Mouse (Mus musculus): Measurements from ENCODE around the gene Ms4a4d. TPM values are rescaled to one million over a fixed set of nuclear protein-coding genes. Genes with fewer than 3 reads are reported as not detected.
"Not testable (repeated sequence)": the region's sequence is repeated elsewhere in the genome, so short reads cannot be mapped to it uniquely, and the experiment has no call there.

Ms4a4d gene
- polyA plus RNA-seq, 1 experiment from 2014 or later = 0.58 TPM

DNA sequence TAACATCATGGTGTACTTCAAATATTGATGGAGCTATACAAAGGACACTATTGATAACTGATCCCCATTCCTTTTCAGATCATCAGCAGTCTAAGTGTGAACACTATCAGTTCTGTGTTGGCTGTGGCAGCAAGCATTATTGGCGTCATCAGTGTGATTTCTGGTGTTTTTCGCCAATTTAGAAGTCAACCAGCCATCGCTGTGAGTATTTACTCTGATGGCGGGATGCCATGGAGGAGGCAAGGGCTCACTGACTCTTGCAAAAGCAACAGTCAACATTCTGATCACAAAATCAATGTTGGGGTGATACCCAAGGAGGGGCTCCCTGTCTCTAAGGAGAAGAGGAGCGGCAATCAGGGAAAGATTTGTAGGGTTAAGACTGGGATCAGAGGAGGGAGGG, 18.1 kb downstream of the Ms4a4d start:
- no peak overlapping the region for H3K4me3 ChIP-seq (replicated peaks; ENCODE audit: low read depth, low read length)
- no peak overlapping the region for H3K9ac ChIP-seq (ENCODE audit: low read depth, low read length)
- WGBS = 90% methylated on average over 5 of the region's 5 CpGs
- H3K4me1 ChIP-seq (replicated peaks; ENCODE audit: insufficient read depth, low read length) = no peaks in the 10 kb centered on the region
- DNase-seq (ENCODE audit: low spot score) (no peak), ATAC-seq (replicated peaks; ENCODE audit: low FRiP score, low read depth) (no peak)
- H3K27me3 ChIP-seq (ENCODE audit: insufficient read depth, low read length) = no peaks in the 10 kb centered on the region
- TF ChIP-seq CTCF (IDR thresholded peaks at IDR 0.05; ENCODE audit: low read depth) = no peak
- no peaks in the 10 kb centered on the region for H3K36me3 ChIP-seq (ENCODE audit: insufficient read depth, low read length)
- H3K9me3 ChIP-seq (replicated peaks; ENCODE audit: low read length) = no peaks in the 10 kb centered on the region
- no peak overlapping the region for H3K4me2 ChIP-seq (ENCODE audit: low read length)
- H3K27ac ChIP-seq = no peak overlapping the region

DNA sequence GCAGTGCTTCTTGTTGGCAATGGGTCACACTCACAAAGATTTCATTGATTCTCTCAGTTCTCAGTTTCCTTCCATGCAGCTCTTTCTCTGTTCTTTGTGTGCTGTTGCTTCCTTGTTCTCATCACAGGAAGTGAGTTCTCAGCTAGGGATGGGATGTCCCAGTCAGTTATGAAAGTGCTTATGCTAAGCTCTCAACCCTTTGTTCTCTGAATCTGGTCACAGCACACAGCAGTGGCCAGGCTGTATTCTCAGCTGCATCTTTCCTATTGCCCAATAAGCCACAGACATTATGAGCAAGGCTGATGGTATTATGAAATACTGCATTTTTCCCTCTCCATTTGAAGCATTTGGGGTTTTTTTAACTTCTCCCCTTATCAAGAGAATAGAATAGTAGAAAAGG, 23.0 kb downstream of the Ms4a4d start:
- not testable (repeated sequence) for ATAC-seq (replicated peaks; ENCODE audit: low FRiP score, low read depth); H3K4me2 ChIP-seq (ENCODE audit: low read length); H3K36me3 ChIP-seq (ENCODE audit: insufficient read depth, low read length); H3K27ac ChIP-seq; H3K9me3 ChIP-seq (replicated peaks; ENCODE audit: low read length); H3K9ac ChIP-seq (ENCODE audit: low read depth, low read length); H3K4me3 ChIP-seq (replicated peaks; ENCODE audit: low read depth, low read length); H3K4me1 ChIP-seq (replicated peaks; ENCODE audit: insufficient read depth, low read length); H3K27me3 ChIP-seq (ENCODE audit: insufficient read depth, low read length); DNase-seq (ENCODE audit: low spot score)

DNA sequence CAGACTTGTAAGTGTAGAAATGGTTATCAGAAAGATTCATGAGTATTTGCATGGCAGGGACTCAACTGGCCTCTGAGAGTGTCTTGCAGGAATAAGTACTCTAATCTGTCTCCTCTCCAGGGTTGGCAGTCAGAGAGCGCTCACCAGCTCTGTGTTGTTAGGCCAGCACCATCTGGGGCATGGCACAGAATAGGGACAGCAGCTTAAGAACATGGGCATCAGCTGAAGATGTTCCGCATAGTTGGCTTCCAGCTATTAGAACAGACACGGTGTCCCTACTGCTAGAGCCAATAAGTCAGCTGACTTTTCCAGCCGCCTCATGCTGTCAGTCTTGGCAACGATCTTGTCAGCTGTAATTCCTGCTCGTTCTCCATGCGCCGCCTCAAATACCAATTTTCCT, 38.4 kb downstream of the Ms4a4d start:
- H3K4me2 ChIP-seq (ENCODE audit: low read length) = no peak overlapping the region
- whole genome bisulfite sequencing = 82% methylated on average over 8 of the region's 8 CpGs
- no peak for DNase-seq (ENCODE audit: low spot score)
- H3K4me3 ChIP-seq (replicated peaks; ENCODE audit: low read depth, low read length) = no peak overlapping the region
- no peak for TF ChIP-seq CTCF (IDR thresholded peaks at IDR 0.05; ENCODE audit: low read depth)
- H3K4me1 ChIP-seq (replicated peaks; ENCODE audit: insufficient read depth, low read length) = no peaks in the 10 kb centered on the region
- no peak overlapping the region for H3K9ac ChIP-seq (ENCODE audit: low read depth, low read length)
- no peaks in the 10 kb centered on the region for H3K36me3 ChIP-seq (ENCODE audit: insufficient read depth, low read length)
- no peak overlapping the region for H3K27ac ChIP-seq
- ATAC-seq (replicated peaks; ENCODE audit: low FRiP score, low read depth) = no peak
- H3K9me3 ChIP-seq (replicated peaks; ENCODE audit: low read length) = no peaks in the 10 kb centered on the region
- H3K27me3 ChIP-seq (ENCODE audit: insufficient read depth, low read length) = no peaks in the 10 kb centered on the region

DNA sequence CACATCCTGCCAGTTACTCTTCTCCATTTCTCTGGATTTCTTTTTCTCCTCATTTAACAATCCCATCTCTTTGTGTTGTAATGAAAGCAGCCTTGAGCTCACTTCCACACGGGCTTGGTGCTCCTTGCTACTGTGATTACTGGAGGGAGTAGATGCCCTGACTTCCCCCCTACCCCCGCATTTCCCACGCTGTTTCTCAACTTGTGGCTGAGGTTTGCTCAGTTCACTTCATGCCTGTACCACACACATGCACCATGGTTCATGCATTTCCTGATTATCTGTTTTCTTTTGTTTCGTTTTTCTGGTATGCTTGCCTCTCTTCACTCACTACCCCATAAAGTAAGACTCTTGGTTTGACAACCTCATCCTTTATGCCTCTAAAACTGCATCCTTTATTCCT, 52.6 kb downstream of the Ms4a4d start:
- Histone ChIP-seq H3K4me2 (ENCODE audit: low read length) (no peak overlapping the region), H3K4me1 (replicated peaks; ENCODE audit: insufficient read depth, low read length) (no peaks in the 10 kb centered on the region), H3K36me3 (ENCODE audit: insufficient read depth, low read length) (no peaks in the 10 kb centered on the region), H3K27me3 (ENCODE audit: insufficient read depth, low read length) (no peaks in the 10 kb centered on the region), H3K4me3 (replicated peaks; ENCODE audit: low read depth, low read length) (no peak overlapping the region), H3K9me3 (replicated peaks; ENCODE audit: low read length) (no peaks in the 10 kb centered on the region), H3K27ac (no peak overlapping the region), H3K9ac (ENCODE audit: low read depth, low read length) (no peak overlapping the region)
- DNase-seq (ENCODE audit: low spot score) = no peak
- ATAC-seq (replicated peaks; ENCODE audit: low FRiP score, low read depth) = no peak
- WGBS = 48% methylated on average over 4 of the region's 4 CpGs
- no peak for TF ChIP-seq CTCF (IDR thresholded peaks at IDR 0.05; ENCODE audit: low read depth)

DNA sequence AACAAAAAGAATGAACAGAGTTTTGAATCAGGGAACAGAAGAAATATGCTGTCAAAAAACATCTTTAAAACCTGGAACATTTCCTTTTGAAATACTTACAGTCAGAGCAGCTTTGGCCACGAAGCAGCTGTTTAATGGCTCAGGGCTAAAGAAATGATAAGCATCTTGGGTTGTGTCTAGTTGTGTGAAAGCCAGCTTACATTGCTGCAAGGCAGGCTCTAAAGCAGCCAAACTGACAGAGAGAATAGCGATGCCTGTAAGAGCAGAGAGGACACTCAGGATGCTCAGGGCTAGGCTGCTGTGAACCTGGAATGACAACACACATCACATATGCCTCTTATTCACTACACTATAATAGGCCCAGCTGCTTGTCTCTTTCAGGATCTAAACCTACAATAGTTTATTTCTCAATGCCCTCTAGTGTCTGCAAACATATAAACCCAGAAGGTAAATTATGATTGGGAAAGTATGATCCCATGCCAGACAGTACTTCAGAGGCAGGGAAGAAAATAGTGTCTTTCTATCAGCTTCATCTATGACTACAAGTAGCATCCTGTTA, 53.4 kb downstream of the Ms4a4d start:
- no peaks in the 10 kb centered on the region for H3K27me3 ChIP-seq (ENCODE audit: insufficient read depth, low read length)
- no peak overlapping the region for H3K4me3 ChIP-seq (replicated peaks; ENCODE audit: low read depth, low read length)
- no peak for ATAC-seq (replicated peaks; ENCODE audit: low FRiP score, low read depth)
- no peak overlapping the region for H3K4me2 ChIP-seq (ENCODE audit: low read length)
- H3K9ac ChIP-seq (ENCODE audit: low read depth, low read length) = no peak overlapping the region
- no peak for TF ChIP-seq CTCF (IDR thresholded peaks at IDR 0.05; ENCODE audit: low read depth)
- no peaks in the 10 kb centered on the region for H3K4me1 ChIP-seq (replicated peaks; ENCODE audit: insufficient read depth, low read length)
- no peaks in the 10 kb centered on the region for H3K36me3 ChIP-seq (ENCODE audit: insufficient read depth, low read length)
- H3K27ac ChIP-seq = no peak overlapping the region
- 59% methylated on average over 2 of the region's 2 CpGs for WGBS
- DNase-seq (ENCODE audit: low spot score) = no peak
- H3K9me3 ChIP-seq (replicated peaks; ENCODE audit: low read length) = no peaks in the 10 kb centered on the region

GRCm38 (mm10) chr19:11601349-11601748, 64.7 kb downstream of the Ms4a4d start:
- TF ChIP-seq CTCF (IDR thresholded peaks at IDR 0.05; ENCODE audit: low read depth) = no peak
- H3K9me3 ChIP-seq (replicated peaks; ENCODE audit: low read length) = no peaks in the 10 kb centered on the region
- DNase-seq (ENCODE audit: low spot score) = no peak

GRCm38 (mm10) chr19:11602026-11602425, 65.4 kb downstream of the Ms4a4d start:
- Histone ChIP-seq H3K9ac (ENCODE audit: low read depth, low read length) (no peak overlapping the region), H3K4me1 (replicated peaks; ENCODE audit: insufficient read depth, low read length) (no peaks in the 10 kb centered on the region), H3K36me3 (ENCODE audit: insufficient read depth, low read length) (no peaks in the 10 kb centered on the region), H3K9me3 (replicated peaks; ENCODE audit: low read length) (no peaks in the 10 kb centered on the region), H3K27me3 (ENCODE audit: insufficient read depth, low read length) (no peaks in the 10 kb centered on the region), H3K4me2 (ENCODE audit: low read length) (no peak overlapping the region), H3K27ac (no peak overlapping the region), H3K4me3 (replicated peaks; ENCODE audit: low read depth, low read length) (no peak overlapping the region)
- ATAC-seq (replicated peaks; ENCODE audit: low FRiP score, low read depth) (no peak; the same call in 1 of the 2 replicates), DNase-seq (ENCODE audit: low spot score) (peak; percentile 68)
- WGBS = 88% methylated on average over 2 of the region's 2 CpGs
- TF ChIP-seq CTCF (IDR thresholded peaks at IDR 0.05; ENCODE audit: low read depth) = peak; percentile 73

More at GRCm38 (mm10) chr19:11601349-11601748, 64.7 kb downstream of the Ms4a4d start:
- no peak overlapping the region for H3K9ac ChIP-seq (ENCODE audit: low read depth, low read length)
- no peaks in the 10 kb centered on the region for H3K27me3 ChIP-seq (ENCODE audit: insufficient read depth, low read length)
- H3K4me2 ChIP-seq (ENCODE audit: low read length) = no peak overlapping the region
- 84% methylated on average over 3 of the region's 3 CpGs for WGBS
- H3K36me3 ChIP-seq (ENCODE audit: insufficient read depth, low read length) = no peaks in the 10 kb centered on the region
- no peak overlapping the region for H3K27ac ChIP-seq
- H3K4me1 ChIP-seq (replicated peaks; ENCODE audit: insufficient read depth, low read length) = no peaks in the 10 kb centered on the region
- no peak for ATAC-seq (replicated peaks; ENCODE audit: low FRiP score, low read depth)
- no peak overlapping the region for H3K4me3 ChIP-seq (replicated peaks; ENCODE audit: low read depth, low read length)
